20 mouse cellular contexts compared by ENCODE assay signal in genomic region chr14:49311548-49311947, GRCm38 (mm10).
DNase-seq lines count a peak whose midpoint lies in the region; ATAC-seq and TF ChIP-seq lines count a peak whose summit lies in the region.
"Had no signal": no experiment of that assay in that cellular context is flagged by ENCODE, and none has a peak within 500 bp of the region (broad histone marks: within the 10 kb centered on the region; RNA-seq: fewer than 3 reads in every experiment).

No protein-coding gene starts in this region.

- H3K9ac ChIP-seq in forebrain, embryonic 14.5 days (ENCODE audit: low read length) = no peak overlapping the region
- no peak overlapping the region for H3K9ac ChIP-seq in forebrain, embryonic 11.5 days (ENCODE audit: low read length)
- H3K9ac ChIP-seq in midbrain, embryonic 11.5 days (ENCODE audit: low read length) = no peak overlapping the region
- H3K9ac ChIP-seq in midbrain, postnatal 0 days (replicated peaks; ENCODE audit: low read length, poor library complexity, severe bottlenecking) = no peak overlapping the region
- H3K9ac ChIP-seq in forebrain, postnatal 0 days = no peak overlapping the region
- H3K9ac ChIP-seq: embryonic facial prominence, embryonic 13.5 days; embryonic facial prominence, embryonic 15.5 days had no signal

- no peaks in the 10 kb centered on the region for H3K9me3 ChIP-seq in forebrain, embryonic 14.5 days (replicated peaks; ENCODE audit: control insufficient read depth, low read length)
- no peaks in the 10 kb centered on the region for H3K9me3 ChIP-seq in forebrain, embryonic 11.5 days (ENCODE audit: control insufficient read depth, low read length)
- H3K9me3 ChIP-seq in midbrain, embryonic 11.5 days (ENCODE audit: control insufficient read depth, low read length) = no peaks in the 10 kb centered on the region
- H3K9me3 ChIP-seq in midbrain, postnatal 0 days (ENCODE audit: low read length) = no peaks in the 10 kb centered on the region
- H3K9me3 ChIP-seq in forebrain, postnatal 0 days (ENCODE audit: low read length) = no peaks in the 10 kb centered on the region
- H3K9me3 ChIP-seq: embryonic facial prominence, embryonic 13.5 days; embryonic facial prominence, embryonic 15.5 days had no signal

- no peak for TF ChIP-seq CTCF in midbrain, postnatal 0 days (IDR thresholded peaks at IDR 0.05)
- no peak for TF ChIP-seq CTCF in forebrain, postnatal 0 days (IDR thresholded peaks at IDR 0.05; ENCODE audit: low read depth)

- H3K27ac ChIP-seq in forebrain, embryonic 14.5 days (ENCODE audit: low read depth, low read length) = peak overlapping the region; percentile 68; the same call in 1 of the 2 replicates
- no peak overlapping the region for H3K27ac ChIP-seq in forebrain, embryonic 11.5 days (ENCODE audit: low read depth, low read length)
- no peak overlapping the region for H3K27ac ChIP-seq in midbrain, embryonic 11.5 days (ENCODE audit: low read depth, low read length)
- H3K27ac ChIP-seq in midbrain, postnatal 0 days (ENCODE audit: low read depth, low read length) = no peak overlapping the region
- H3K27ac ChIP-seq in forebrain, postnatal 0 days (ENCODE audit: low read depth, low read length) = no peak overlapping the region
- H3K27ac ChIP-seq: embryonic facial prominence, embryonic 13.5 days; embryonic facial prominence, embryonic 15.5 days had no signal

- H3K4me3 ChIP-seq in forebrain, embryonic 14.5 days (ENCODE audit: low read depth, low read length) = no peak overlapping the region
- H3K4me3 ChIP-seq in forebrain, embryonic 11.5 days (ENCODE audit: low read depth, low read length) = no peak overlapping the region
- H3K4me3 ChIP-seq in midbrain, embryonic 11.5 days (ENCODE audit: low read depth, low read length) = no peak overlapping the region
- H3K4me3 ChIP-seq in midbrain, postnatal 0 days (ENCODE audit: low read depth, low read length) = no peak overlapping the region
- H3K4me3 ChIP-seq in forebrain, postnatal 0 days (ENCODE audit: low read depth, low read length) = no peak overlapping the region
- H3K4me3 ChIP-seq: embryonic facial prominence, embryonic 13.5 days; embryonic facial prominence, embryonic 15.5 days; erythroblast, embryonic 14.5 days had no signal

- peak; percentile 65; the same call in 1 of the 2 replicates for ATAC-seq in forebrain, embryonic 14.5 days
- ATAC-seq in forebrain, embryonic 11.5 days (replicated peaks; ENCODE audit: low FRiP score) = no peak
- ATAC-seq in midbrain, embryonic 11.5 days (ENCODE audit: low FRiP score) = no peak
- ATAC-seq in midbrain, postnatal 0 days (ENCODE audit: low FRiP score) = no peak
- peak; percentile 40; the same call in 1 of the 2 replicates for ATAC-seq in forebrain, postnatal 0 days

- WGBS in forebrain, embryonic 14.5 days = 22% methylated on average over 1 of the region's 1 CpGs
- 48% methylated on average over 1 of the region's 1 CpGs for WGBS in forebrain, embryonic 11.5 days
- 29% methylated on average over 1 of the region's 1 CpGs for WGBS in midbrain, embryonic 11.5 days
- 43% methylated on average over 1 of the region's 1 CpGs for WGBS in midbrain, postnatal 0 days
- WGBS in forebrain, postnatal 0 days = 30% methylated on average over 1 of the region's 1 CpGs

- no peaks in the 10 kb centered on the region for H3K36me3 ChIP-seq in forebrain, embryonic 14.5 days (ENCODE audit: control insufficient read depth, insufficient read depth, low read length)
- H3K36me3 ChIP-seq in forebrain, embryonic 11.5 days (ENCODE audit: control insufficient read depth, insufficient read depth, low read length) = no peaks in the 10 kb centered on the region
- no peaks in the 10 kb centered on the region for H3K36me3 ChIP-seq in midbrain, embryonic 11.5 days (ENCODE audit: control insufficient read depth, insufficient read depth, low read length)
- no peaks in the 10 kb centered on the region for H3K36me3 ChIP-seq in midbrain, postnatal 0 days (ENCODE audit: insufficient read depth, low read length)
- no peaks in the 10 kb centered on the region for H3K36me3 ChIP-seq in forebrain, postnatal 0 days (ENCODE audit: insufficient read depth)
- H3K36me3 ChIP-seq: embryonic facial prominence, embryonic 13.5 days; embryonic facial prominence, embryonic 15.5 days had no signal

- no peak overlapping the region for H3K4me2 ChIP-seq in forebrain, embryonic 14.5 days (ENCODE audit: low read length)
- H3K4me2 ChIP-seq in forebrain, embryonic 11.5 days (ENCODE audit: low read depth, low read length, severe bottlenecking) = no peak overlapping the region
- no peak overlapping the region for H3K4me2 ChIP-seq in midbrain, embryonic 11.5 days
- H3K4me2 ChIP-seq in midbrain, postnatal 0 days (ENCODE audit: low read depth, low read length, poor library complexity, severe bottlenecking) = no peak overlapping the region
- H3K4me2 ChIP-seq in forebrain, postnatal 0 days (ENCODE audit: low read depth) = no peak overlapping the region
- H3K4me2 ChIP-seq: embryonic facial prominence, embryonic 13.5 days; embryonic facial prominence, embryonic 15.5 days had no signal

- DNase-seq in forebrain, embryonic 14.5 days (ENCODE audit: low spot score) = no peak
- no peak for DNase-seq in forebrain, embryonic 11.5 days (ENCODE audit: low spot score)
- peak; percentile 36 for DNase-seq in heart, adult 11 months
- no peak for DNase-seq in heart, postnatal 14 days
- DNase-seq in midbrain, embryonic 11.5 days (ENCODE audit: low spot score, missing footprints) = peak; percentile 77
- DNase-seq in midbrain, postnatal 0 days (ENCODE audit: low spot score) = no peak
- DNase-seq in forebrain, postnatal 0 days = peak; percentile 22
- DNase-seq in heart, postnatal 4 days = no peak
- DNase-seq: adrenal gland, adult 2 months; adrenal gland, postnatal 10 days; adrenal gland, postnatal 25 days; cerebellum, adult 11 months; cerebellum, adult 18-20 months; cerebellum, adult 8-10 months; cerebellum, adult 9-11 months; cerebellum, postnatal 14 days; embryo, embryonic 11 days had no signal

- H3K27me3 ChIP-seq in forebrain, embryonic 14.5 days (replicated peaks; ENCODE audit: control insufficient read depth, insufficient read depth, low read length) = no peaks in the 10 kb centered on the region
- no peaks in the 10 kb centered on the region for H3K27me3 ChIP-seq in forebrain, embryonic 11.5 days (ENCODE audit: control insufficient read depth, insufficient read depth, low read length)
- no peaks in the 10 kb centered on the region for H3K27me3 ChIP-seq in midbrain, embryonic 11.5 days (ENCODE audit: control insufficient read depth, insufficient read depth, low read length)
- no peaks in the 10 kb centered on the region for H3K27me3 ChIP-seq in midbrain, postnatal 0 days (ENCODE audit: insufficient read depth, low read length)
- H3K27me3 ChIP-seq in forebrain, postnatal 0 days (ENCODE audit: insufficient read depth, low read length) = no peaks in the 10 kb centered on the region
- H3K27me3 ChIP-seq: embryonic facial prominence, embryonic 13.5 days; embryonic facial prominence, embryonic 15.5 days had no signal

- H3K4me1 ChIP-seq in forebrain, embryonic 14.5 days (ENCODE audit: control insufficient read depth, insufficient read depth, low read length) = peaks cover 10% of the 10 kb centered on the region
- H3K4me1 ChIP-seq in forebrain, embryonic 11.5 days (replicated peaks; ENCODE audit: control insufficient read depth, insufficient read depth, low read length) = peaks cover 6% of the 10 kb centered on the region; the same call in 1 of the 2 replicates
- peaks cover 21% of the 10 kb centered on the region for H3K4me1 ChIP-seq in midbrain, embryonic 11.5 days (ENCODE audit: control insufficient read depth, insufficient read depth, low read length)
- H3K4me1 ChIP-seq in midbrain, postnatal 0 days (ENCODE audit: insufficient read depth, low read length) = no peaks in the 10 kb centered on the region
- no peaks in the 10 kb centered on the region; the same call in 1 of the 2 replicates for H3K4me1 ChIP-seq in forebrain, postnatal 0 days (ENCODE audit: insufficient read depth)
- H3K4me1 ChIP-seq: embryonic facial prominence, embryonic 15.5 days had no signal

- intact Hi-C loops in heart, postnatal 14 days (cut with DNase I) = no loop called here

Comparison
In these comparisons a context has a peak if more than half of its experiments do, and no peak if none do; other contexts are left out.
1. ATAC-seq: peak in forebrain, embryonic 14.5 days (single experiment) and forebrain, postnatal 0 days (single experiment); none in forebrain, embryonic 11.5 days (single experiment), midbrain, embryonic 11.5 days (single experiment) and midbrain, postnatal 0 days (single experiment).
2. DNase-seq: peak in heart, adult 11 months (single experiment), midbrain, embryonic 11.5 days (single experiment) and forebrain, postnatal 0 days (single experiment); none in forebrain, embryonic 14.5 days (single experiment), forebrain, embryonic 11.5 days (single experiment), heart, postnatal 14 days (0 of 2), midbrain, postnatal 0 days (single experiment) and heart, postnatal 4 days (single experiment).